Mouse (Mus musculus) Patski (cell line): ENCODE measurements at regions not wholly inside any gene's neighbourhood (a gene's known extent, or its start where the extent isn't known, plus 50 kb on each side); places are given as distances from the start of the nearest gene placed in this dataset.
A peak's percentile ranks its signal among the peaks of the same experiment; 100 is the strongest.

Source experiments
- ATAC-seq: fragments of 100-300 bp; one replicate; pipeline ENCODE4 v1.8.0; 2021
- CTCF ChIA-PET: fragments of 350-600 bp; sonication (Branson Sonifier 250); formaldehyde crosslinking; loops from one replicate; lab custom pipeline; 2022; ENCODE audit warnings: inconsistent platforms; lab: Charles Lee
- POLR2A ChIA-PET: fragments of 350-600 bp; sonication (Branson Sonifier 250); formaldehyde crosslinking; loops from one replicate; lab custom pipeline; 2022; ENCODE audit warnings: antibody characterized with exemption, inconsistent platforms; lab: Charles Lee
- DNase-seq: peaks from one replicate; pipeline ENCODE4 v3.0.0-alpha.2; 2011; ENCODE audit warnings: low read depth, low spot score
- H3K27me3 ChIP-seq: fragments of 371-371 bp; one replicate; pipeline ENCODE4 v1.5.1; 2021
- CTCF ChIP-seq: fragments of 100-300 bp; IDR thresholded peaks from one replicate; pipeline ENCODE4 v1.5.1; 2021
- in situ Hi-C: fragments of 300-500 bp; cut with MboI; formaldehyde crosslinking; loops from 3 replicates; pipeline ENCODE4 v1.11.1; 2018; ENCODE audit warnings: low pct_unique_long_range_greater_than_20kb, mixed read lengths

DNA sequence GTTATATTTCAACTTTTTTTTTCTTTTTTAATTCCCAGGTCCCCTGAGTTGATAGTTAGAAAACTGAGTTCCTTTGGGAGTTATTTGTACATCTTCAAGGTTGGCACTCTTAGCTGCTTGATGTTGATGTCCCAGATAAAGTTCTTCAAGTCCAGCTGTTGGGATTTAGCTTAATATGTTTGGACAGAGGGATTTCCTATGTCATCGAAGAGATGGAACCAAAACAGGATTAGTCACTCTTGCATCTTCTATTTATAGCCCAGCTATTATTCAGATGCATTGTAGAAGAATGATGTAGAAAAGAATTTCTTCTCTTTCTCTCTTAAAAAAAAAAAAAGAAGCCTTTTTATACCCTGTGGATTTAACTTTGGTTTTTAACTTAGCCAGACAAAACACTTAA, 169.2 kb upstream of the Ddhd1 start:
- H3K27me3 ChIP-seq = no peaks in the 10 kb centered on the region
- no peak for TF ChIP-seq CTCF
- ChIA-PET POLR2A (interaction anchor here (0.6 kb wide), 1 partner anchor 54 kb away, joined by 3 read pairs; no protein-coding TSS in a partner anchor), CTCF (interaction anchor here (0.9 to 1.4 kb wide), 3 partner anchors 16 to 29 kb away, joined by 3 to 4 read pairs (median 3); no protein-coding TSS in a partner anchor)
- in situ Hi-C loops = no loop called here
- DNase-seq (no peak), ATAC-seq (no peak)

DNA sequence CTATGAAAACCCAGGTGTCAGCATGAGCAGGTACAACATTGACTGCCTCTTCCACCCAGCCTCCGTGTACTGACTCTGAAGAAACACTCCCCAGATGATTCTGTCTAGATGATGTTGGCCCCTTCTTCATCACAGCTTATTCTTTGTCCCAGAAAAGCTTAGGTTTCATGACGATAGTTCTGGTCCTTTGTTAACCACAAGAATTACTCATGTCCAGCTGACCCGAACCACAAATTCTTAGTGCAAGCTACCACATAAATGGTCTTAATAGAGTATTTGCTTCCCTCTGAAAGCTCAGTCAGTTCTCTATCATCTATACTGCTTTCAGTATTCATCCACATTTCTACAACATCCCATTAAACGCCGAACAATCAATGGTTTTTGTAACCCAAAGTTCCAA, 172.5 kb upstream of the Ddhd1 start:
- no peaks in the 10 kb centered on the region for H3K27me3 ChIP-seq
- TF ChIP-seq CTCF = no peak
- CTCF ChIA-PET = interaction anchor here (0.9 kb wide), 1 partner anchor 13 kb away, joined by 3 read pairs; no protein-coding TSS in a partner anchor
- in situ Hi-C loops = no loop called here
- DNase-seq (peak; percentile 48), ATAC-seq (peak; percentile 74)
- POLR2A ChIA-PET = interaction anchor here (0.8 kb wide), 1 partner anchor 25 kb away, joined by 3 read pairs; no protein-coding TSS in a partner anchor

- DNase-seq (no peak), ATAC-seq (peak; percentile 67)
- in situ Hi-C loops = no loop called here
- no peaks in the 10 kb centered on the region for H3K27me3 ChIP-seq
- ChIA-PET CTCF (interaction anchor here (1.0 to 1.4 kb wide), 2 partner anchors 8 to 13 kb away, joined by 3 to 4 read pairs; no protein-coding TSS in a partner anchor), POLR2A (no interaction called here)
- no peak for TF ChIP-seq CTCF
Measured at GRCm38 (mm10) chr14:45837039-45837438, 179.1 kb upstream of the Ddhd1 start.

DNA sequence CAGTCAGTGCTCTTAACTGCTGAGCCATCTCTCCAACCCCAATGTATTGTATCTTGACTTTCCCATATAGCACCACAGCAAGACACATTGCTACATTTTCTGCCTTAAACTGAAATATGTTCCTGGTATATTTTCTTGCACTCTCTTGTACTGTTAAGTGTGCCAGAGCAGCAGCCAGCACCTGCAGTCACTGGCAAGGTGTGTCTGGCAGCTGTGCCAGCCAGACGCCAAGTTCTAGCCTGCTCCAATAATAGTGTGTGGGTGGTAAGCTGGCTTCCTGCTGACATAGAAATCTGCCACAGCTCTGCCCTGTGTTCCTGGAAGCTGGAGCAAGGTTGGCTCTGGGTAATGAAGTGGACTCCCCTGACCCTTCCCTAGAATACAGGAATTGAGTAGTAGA, 185.9 kb upstream of the Ddhd1 start:
- CTCF ChIA-PET = interaction anchor here (1.3 to 1.5 kb wide), 2 partner anchors 14 to 17 kb away, joined by 3 to 4 read pairs; no protein-coding TSS in a partner anchor
- no peak for TF ChIP-seq CTCF
- ATAC-seq (no peak), DNase-seq (no peak)
- no peaks in the 10 kb centered on the region for H3K27me3 ChIP-seq
- in situ Hi-C loops = no loop called here
- POLR2A ChIA-PET = no interaction called here

- peak; percentile 39 for DNase-seq
- POLR2A ChIA-PET = no interaction called here
- ATAC-seq = peak; percentile 44
- CTCF ChIA-PET = interaction anchor here (0.7 to 1.3 kb wide), 4 partner anchors 9 to 26 kb away, joined by 3 to 4 read pairs (median 3); no protein-coding TSS in a partner anchor
- no peak for TF ChIP-seq CTCF
- in situ Hi-C loops = no loop called here
- no peaks in the 10 kb centered on the region for H3K27me3 ChIP-seq
Measured at GRCm38 (mm10) chr14:45850588-45850987, 192.6 kb upstream of the Ddhd1 start.

- in situ Hi-C loops = no loop called here
- H3K27me3 ChIP-seq = no peaks in the 10 kb centered on the region
- ChIA-PET POLR2A (no interaction called here), CTCF (interaction anchor here (1.4 kb wide), 1 partner anchor 10 kb away, joined by 4 read pairs; no protein-coding TSS in a partner anchor)
- no peak for DNase-seq
- peak; percentile 61 for TF ChIP-seq CTCF
- no peak for ATAC-seq
Measured at GRCm38 (mm10) chr14:45878428-45878827, 220.5 kb upstream of the Ddhd1 start.

DNA sequence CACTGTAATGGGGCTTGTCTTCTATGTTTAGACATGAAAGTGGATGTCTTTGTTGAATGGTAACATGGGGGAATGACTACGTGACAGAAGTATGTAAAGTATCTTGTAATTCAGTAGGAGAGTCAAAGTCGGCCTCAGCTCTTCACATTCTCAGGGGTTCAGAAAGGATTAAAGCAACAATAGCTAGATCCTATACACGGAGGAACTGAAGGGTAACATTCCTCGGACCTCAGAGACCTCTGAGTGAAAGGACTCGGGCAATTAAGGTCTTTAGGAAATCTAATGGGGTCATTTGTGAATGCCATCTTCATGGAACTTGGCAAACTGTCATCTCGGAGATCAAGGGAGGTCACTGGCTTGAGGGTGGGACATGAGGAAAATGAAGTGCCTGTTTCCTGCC, 262.8 kb upstream of the Ddhd1 start:
- H3K27me3 ChIP-seq = no peaks in the 10 kb centered on the region
- peak; percentile 51 for DNase-seq
- CTCF ChIA-PET = interaction anchor here (1.6 kb wide), 1 partner anchor 10 kb away, joined by 5 read pairs; no protein-coding TSS in a partner anchor
- ATAC-seq = peak; percentile 82
- POLR2A ChIA-PET = no interaction called here
- in situ Hi-C loops = no loop called here
- no peak for TF ChIP-seq CTCF

- ChIA-PET POLR2A (no interaction called here), CTCF (no interaction called here)
- H3K27me3 ChIP-seq = no peaks in the 10 kb centered on the region
- no peak for TF ChIP-seq CTCF
- in situ Hi-C loops = no loop called here
- ATAC-seq = no peak
- no peak for DNase-seq
Measured at GRCm38 (mm10) chr14:45943581-45943980, 285.6 kb upstream of the Ddhd1 start.

DNA sequence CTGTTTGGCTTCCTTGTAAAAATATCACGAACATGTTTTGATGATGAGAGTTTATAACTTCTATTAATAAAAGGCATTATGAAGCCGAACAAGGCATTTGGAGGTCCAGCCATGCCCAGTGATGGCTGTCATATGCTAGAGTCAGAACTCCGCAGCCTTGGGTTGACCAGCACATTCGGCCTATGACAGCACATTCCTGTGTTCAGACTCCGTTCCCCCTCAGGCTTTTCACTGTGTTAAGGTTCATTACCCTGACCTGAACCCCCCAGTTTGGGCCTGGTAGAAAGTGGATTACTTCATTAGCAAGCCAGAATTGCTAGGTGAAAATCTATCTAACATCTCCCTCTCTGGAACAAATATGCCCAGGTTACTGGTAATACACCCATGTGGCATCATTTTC, 286.2 kb upstream of the Ddhd1 start:
- in situ Hi-C loops = no loop called here
- ATAC-seq (no peak), DNase-seq (no peak)
- no peak for TF ChIP-seq CTCF
- POLR2A ChIA-PET = no interaction called here
- CTCF ChIA-PET = no interaction called here
- no peaks in the 10 kb centered on the region for H3K27me3 ChIP-seq

- ATAC-seq (no peak), DNase-seq (no peak)
- ChIA-PET POLR2A (no interaction called here), CTCF (interaction anchor here (1.1 kb wide), 1 partner anchor 9 kb away, joined by 3 read pairs; no protein-coding TSS in a partner anchor)
- no peaks in the 10 kb centered on the region for H3K27me3 ChIP-seq
- in situ Hi-C loops = no loop called here
- no peak for TF ChIP-seq CTCF
Measured at GRCm38 (mm10) chr14:45944506-45944905, 286.6 kb upstream of the Ddhd1 start.

- CTCF ChIA-PET = no interaction called here
- H3K27me3 ChIP-seq = no peaks in the 10 kb centered on the region
- no peak for ATAC-seq
- POLR2A ChIA-PET = no interaction called here
- no peak for DNase-seq
- no peak for TF ChIP-seq CTCF
- in situ Hi-C loops = no loop called here
Measured at GRCm38 (mm10) chr14:45956624-45957023, 298.7 kb upstream of the Ddhd1 start.
